Mouse (Mus musculus) CD4-positive helper T cell, adult 2 months (primary cell): ENCODE measurements around the gene Fam174b.

Experiments
- DNase-seq: peaks from one replicate; pipeline ENCODE4 v3.0.0-alpha.2; 2012; ENCODE audit warnings: low read depth, missing footprints, low spot score

Gene Fam174b

GRCm38 (mm10) chr7:73740111-73741035, at the start of gene Fam174b:
Fam174b (plus strand) TSS chr7:73740302.
- DNase-seq: peak; percentile 45

GRCm38 (mm10) chr7:73697092-73697491, 43.0 kb upstream of the Fam174b start:
- peak; percentile 11 for DNase-seq

GRCm38 (mm10) chr7:73704305-73704704, 35.8 kb upstream of the Fam174b start:
- DNase-seq: peak; percentile 32

DNA sequence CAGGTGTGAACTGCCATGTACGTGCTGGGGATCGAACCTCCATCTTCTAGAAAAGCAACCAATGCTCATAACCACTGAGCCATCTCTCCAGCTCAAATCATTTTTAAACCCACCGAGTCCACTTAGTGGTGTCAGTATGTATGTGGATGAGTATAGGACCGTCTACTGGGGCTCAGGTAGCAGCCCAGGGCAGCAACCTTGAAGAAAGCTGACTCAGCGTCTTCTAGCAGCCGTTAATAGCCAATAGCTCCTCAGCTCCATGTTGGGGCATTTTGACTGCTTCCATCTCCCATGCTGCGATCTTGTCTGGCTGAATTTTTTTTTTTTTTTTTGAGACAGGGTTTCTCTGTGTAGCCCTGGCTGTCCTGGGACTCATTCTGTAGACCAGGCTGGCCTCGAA, 26.6 kb upstream of the Fam174b start:
- no peak for DNase-seq

GRCm38 (mm10) chr7:73715928-73716749, 24.0 kb upstream of the Fam174b start:
- DNase-seq: no peak

- no peak for DNase-seq
Measured at GRCm38 (mm10) chr7:73716841-73717240, 23.3 kb upstream of the Fam174b start.

- no peak for DNase-seq
Measured at GRCm38 (mm10) chr7:73718031-73718430, 22.1 kb upstream of the Fam174b start.

GRCm38 (mm10) chr7:73718497-73719007, 21.6 kb upstream of the Fam174b start:
- DNase-seq: no peak

- DNase-seq: no peak
Measured at GRCm38 (mm10) chr7:73721046-73721445, 19.1 kb upstream of the Fam174b start.

DNA sequence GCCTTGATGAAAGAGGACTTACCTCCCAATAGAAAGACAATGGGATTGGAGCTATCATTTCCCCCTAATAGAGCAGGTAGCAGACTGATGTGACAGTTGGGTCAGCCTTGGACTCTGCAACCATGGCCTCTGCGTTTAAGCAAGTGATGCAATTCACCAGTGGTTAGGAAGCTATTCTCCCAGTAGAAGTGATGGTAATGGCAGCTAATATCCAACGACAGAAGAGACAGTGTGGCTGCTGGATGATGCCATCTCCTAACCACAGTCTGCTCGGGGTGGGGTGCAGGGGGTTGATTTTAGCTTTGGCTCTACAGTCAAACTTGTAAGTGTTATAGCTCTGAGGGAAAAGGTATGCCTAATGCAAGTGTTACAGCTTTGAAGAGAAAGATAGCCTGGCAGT, 18.3 kb upstream of the Fam174b start:
- DNase-seq: no peak

DNA sequence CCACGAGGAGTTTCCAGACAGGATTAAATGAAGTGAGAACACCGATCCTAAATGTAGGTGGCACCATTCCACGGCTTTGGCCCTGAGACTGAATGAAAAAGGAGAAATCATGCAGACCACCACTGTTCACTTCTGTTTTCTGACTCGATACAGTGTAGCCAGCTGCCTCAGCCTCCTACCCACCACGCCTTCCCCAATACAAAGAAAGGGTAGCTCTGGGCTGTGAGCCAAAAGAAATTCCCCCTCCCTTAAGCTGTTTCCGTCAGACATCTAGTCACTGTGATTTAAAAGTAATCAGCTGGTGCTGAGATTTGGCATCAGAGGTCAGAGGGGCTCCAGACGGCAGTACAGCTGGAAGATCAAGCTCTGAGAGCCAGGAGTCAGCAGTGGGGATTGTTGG, 10.2 kb upstream of the Fam174b start:
- DNase-seq: no peak

- DNase-seq: no peak
Measured at GRCm38 (mm10) chr7:73730430-73731022, 9.6 kb upstream of the Fam174b start.

DNA sequence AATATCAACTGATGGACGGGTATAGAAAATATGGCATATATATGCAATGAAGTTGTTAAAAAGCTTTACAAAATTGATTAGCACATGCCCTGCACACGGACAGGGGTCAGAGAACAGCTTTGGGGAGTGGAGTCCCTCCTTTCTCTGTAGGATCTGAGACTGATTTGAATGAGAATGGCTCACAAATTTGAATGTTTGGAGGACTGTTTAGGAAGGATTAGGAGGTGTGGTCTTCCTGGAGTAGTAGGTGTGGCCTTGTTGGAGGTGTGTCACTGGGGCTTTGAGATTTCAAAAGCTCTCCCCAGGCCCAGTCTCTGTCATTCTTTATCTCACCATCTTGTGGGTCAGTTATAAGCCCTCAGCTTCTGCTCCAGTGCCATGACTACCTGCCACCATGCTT, 4.1 kb upstream of the Fam174b start:
- DNase-seq: no peak

- no peak for DNase-seq
Measured at GRCm38 (mm10) chr7:73741392-73741791, 1.3 kb downstream of the Fam174b start.

DNA sequence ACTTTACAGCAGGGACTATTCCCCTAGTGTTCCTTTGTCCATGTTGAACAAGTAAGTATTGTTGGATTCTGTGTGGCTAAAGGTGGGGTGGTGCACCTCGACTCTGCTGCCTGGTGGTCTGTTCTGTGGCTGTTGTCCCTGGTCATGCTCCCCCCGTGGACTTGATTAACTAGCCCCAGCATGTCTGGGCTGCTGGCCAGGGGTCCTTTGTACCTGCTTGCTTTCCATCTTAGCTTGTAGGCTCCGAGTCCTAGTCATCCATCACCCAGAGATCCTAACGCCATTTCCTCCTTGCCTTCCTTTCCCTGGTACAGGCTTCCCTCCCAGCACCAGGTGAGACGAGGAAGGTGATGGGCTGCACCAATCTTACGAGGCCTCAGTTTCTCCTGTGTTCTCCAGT, 1.7 kb downstream of the Fam174b start:
- no peak for DNase-seq

DNA sequence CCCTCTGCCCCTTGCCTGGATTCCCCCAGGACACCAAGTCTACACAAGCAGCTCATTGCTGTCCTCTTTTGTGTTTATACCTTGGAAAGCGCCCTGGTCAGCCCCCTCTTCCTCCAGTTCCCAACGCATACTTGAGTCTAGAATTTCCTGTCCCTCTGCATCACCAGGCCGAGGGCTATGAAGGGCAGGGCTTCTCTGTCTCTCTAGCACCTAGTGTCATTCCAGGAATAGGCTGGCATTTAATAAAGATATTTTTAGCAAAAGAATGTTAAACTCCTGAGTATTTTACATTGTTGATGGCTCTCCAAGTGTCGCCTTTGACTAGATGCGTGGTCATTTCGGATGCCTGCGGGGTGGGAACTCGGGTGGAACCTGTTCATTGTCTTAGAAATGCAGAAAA, 3.0 kb downstream of the Fam174b start:
- no peak for DNase-seq

- DNase-seq: no peak
Measured at GRCm38 (mm10) chr7:73743831-73744370, 3.8 kb downstream of the Fam174b start.

- no peak for DNase-seq
Measured at GRCm38 (mm10) chr7:73745903-73746302, 5.8 kb downstream of the Fam174b start.

- DNase-seq: no peak
Measured at GRCm38 (mm10) chr7:73746836-73747235, 6.7 kb downstream of the Fam174b start.

DNA sequence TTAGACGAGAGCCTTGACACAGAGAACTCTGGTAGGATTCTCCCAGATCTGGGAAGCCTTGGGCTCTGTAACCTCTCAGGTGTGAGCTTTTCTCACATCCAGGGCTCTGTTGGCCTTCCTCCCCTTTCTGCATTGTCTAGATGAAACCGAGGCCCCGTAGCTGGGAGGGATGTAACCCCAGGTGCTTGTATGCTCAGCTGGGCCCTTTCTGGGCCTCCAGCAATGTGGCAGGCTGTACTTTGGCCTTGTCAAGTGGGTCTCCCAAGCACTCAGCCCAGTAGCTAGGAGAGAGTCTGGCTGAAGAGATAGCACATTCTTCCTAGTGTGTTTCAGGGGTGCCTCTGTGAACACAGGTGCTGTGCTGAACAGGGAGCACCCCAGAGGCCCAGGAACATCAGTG, 7.4 kb downstream of the Fam174b start:
- no peak for DNase-seq

GRCm38 (mm10) chr7:73748437-73749108, 8.5 kb downstream of the Fam174b start:
- DNase-seq: no peak
